Mouse (Mus musculus) G1E (cell line): ENCODE measurements around the gene Ethe1.

Experiments used
- CTCF ChIP-seq: IDR thresholded peaks from 2 replicates; pipeline ENCODE4 v1.5.1; 2012; ENCODE audit warnings: low read depth, low read length, inconsistent platforms, mixed read lengths
- GATA1 ChIP-seq: IDR thresholded peaks from 2 replicates; pipeline ENCODE4 v1.6.1; 2012; ENCODE audit warnings: borderline replicate concordance, low read length, inconsistent platforms, mixed read lengths
- GATA2 ChIP-seq: IDR thresholded peaks from 2 replicates; pipeline ENCODE4 v1.6.1; 2012; ENCODE audit warnings: low read depth, low read length, inconsistent platforms, borderline replicate concordance
- POLR2AphosphoS5 ChIP-seq: IDR thresholded peaks from 2 replicates; pipeline ENCODE4 v1.6.1; 2012; ENCODE audit warnings: low read depth, low read length, inconsistent platforms; ENCODE audit not compliant: insufficient replicate concordance
- TAL1 ChIP-seq: conservative IDR thresholded peaks from 2 replicates; pipeline ENCODE4 v1.6.1; 2012; ENCODE audit warnings: low read depth, low read length, inconsistent platforms, mixed read lengths

DNA sequence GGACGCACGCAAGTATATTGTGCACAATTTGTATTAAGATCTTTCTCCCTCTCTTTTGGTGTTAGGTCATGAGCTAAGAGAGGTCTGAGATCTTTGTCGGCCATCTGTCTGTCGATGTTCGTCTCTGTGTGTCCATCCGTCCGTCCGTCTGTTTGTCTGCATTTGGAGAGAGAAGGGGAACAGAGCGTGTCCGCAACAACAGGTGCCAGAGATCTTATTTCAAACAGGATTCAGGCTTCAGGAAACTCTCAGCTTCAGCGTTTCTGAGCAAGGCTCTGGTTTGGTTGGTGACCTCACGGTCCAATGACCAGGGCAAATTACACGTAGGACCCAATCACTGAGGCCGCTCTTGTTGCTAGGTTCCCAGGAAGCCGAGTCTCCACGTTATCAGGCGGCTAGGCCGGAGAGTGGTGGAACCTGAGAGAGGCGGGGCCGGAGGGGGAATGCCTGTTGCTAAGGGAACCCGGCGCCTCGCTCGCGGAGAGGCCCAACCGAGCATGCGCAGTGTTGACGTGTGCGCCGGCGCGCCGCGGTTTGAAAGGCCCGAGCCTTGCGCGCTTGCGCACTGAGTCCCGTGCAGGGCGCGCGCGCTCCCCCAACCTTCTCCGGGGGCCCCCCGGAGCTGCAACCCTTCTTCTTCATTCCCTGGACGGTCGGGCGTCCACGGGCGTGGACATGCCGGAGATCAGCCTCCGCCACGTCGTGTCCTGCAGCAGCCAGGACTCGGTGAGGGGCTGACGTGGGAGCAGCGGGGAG lies 40.5 kb upstream of the Ethe1 start:
- TF ChIP-seq CTCF (no peak), GATA1 (no peak), POLR2AphosphoS5 (no peak), GATA2 (no peak), TAL1 (no peak)
